ENCODE assay signal across 1 mouse cellular context in genomic region chr5:134688718-134689284, GRCm38 (mm10).
TF ChIP-seq lines count a peak whose summit lies in the region.

No protein-coding gene starts in this region.

TF ChIP-seq in myocyte, 11 proteins besides CTCF, POLR2A, EP300 and RAD21 (continued from another document):
- no peak for TF ChIP-seq MAX (IDR thresholded peaks at IDR 0.05; ENCODE audit: low read depth)
TF ChIP-seq in myocyte: peak in this region for 3.
